Mouse (Mus musculus) CD8-positive naive resting alpha-beta T cell, adult 2 months (primary cell): ENCODE measurements at regions not wholly inside any gene's neighbourhood (a gene's known extent, or its start where the extent isn't known, plus 50 kb on each side); places are given as distances from the start of the nearest gene placed in this dataset.

ENCODE experiments used
- DNase-seq, 2 experiments: peaks; one replicate each; pipeline ENCODE4 v3.0.0; 2022; ENCODE audit warnings: low read depth in 2 of 2, low spot score in 2 of 2

GRCm38 (mm10) chr6:31664495-31664894 is 100.7 kb upstream of the Podxl start:
- peak in 1 of 2 experiments; percentile 5 for DNase-seq

DNA sequence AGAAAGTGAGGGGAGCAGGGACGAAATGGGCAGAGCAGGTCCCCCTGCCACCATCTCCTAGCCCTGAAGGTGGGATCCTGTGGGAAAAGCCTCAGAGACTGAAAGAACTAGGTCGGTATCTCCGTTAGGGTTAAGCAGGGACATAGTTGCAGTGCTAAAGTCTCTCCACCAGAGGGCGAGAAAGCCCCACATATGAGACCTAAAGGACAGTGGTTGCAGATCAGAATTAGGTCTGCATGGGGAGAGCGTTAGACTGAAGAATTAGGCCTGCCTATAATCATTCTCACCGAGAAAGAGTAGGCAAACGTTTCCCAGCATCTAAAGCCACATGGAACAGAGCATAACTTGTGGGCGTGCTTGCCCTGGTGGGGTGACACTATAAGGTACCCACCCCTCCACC is 97.0 kb upstream of the Podxl start:
- DNase-seq: peak in 1 of 2 experiments; percentile 19

DNA sequence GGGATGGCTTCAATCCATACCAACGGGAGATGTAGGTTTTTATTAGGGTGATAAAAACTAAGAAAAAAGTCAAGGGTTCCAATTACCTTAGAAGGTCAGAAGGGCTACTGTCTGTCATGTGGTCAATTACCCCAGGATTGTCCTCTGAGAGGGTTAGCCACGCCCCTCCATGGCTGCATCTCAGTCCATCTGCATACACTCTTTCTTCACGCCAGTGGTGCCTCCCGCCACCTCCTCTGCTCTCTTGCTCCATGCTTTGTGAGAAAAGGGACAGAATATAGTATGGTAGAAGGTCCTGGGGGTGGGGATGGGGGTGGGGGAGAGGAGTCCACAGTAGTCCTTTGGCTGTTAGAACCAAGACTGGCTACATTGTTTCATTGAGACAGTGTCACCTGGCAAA is 96.1 kb upstream of the Podxl start:
- DNase-seq: no peak

DNA sequence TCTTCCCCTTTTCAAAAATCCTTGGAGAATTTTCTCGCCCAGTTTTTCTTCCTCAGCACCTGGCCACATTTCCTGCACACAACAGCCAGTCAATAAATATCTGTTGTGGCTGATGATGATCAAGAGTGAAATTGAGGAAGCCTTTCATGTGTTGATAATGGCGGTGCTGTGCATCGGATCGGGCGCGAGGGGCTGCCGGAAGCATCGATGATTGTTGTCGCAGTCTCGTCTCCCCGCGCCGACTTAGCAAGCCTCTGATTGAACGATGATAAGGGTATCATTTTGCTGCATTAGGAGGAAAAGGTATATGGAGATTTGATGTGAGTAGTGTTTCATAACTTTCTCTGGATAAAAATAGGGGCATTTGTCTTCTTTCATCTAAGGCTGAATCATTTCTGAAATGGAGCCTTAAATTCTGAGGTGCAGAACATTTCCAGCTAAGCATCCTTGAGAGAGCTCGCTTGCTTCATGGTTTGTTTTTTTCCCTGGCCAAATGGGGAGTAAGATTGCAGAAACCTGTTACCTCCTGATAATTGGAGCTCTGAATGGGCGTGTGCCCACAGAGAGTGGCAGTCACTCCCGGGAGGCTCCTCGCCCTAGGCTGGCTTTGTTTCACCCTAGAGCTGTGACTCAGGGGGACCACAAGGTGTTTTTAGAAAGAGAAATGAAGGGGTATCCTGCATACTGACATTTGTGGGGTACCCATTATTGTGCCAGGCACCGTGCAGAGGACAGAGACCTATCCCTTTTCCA is 94.8 kb upstream of the Podxl start:
- DNase-seq: no peak

- no peak for DNase-seq
Observed at GRCm38 (mm10) chr6:31650791-31651476, 87.2 kb upstream of the Podxl start.

- no peak for DNase-seq
Observed at GRCm38 (mm10) chr6:31645261-31645660, 81.5 kb upstream of the Podxl start.

- DNase-seq: no peak
Observed at GRCm38 (mm10) chr6:31644504-31644903, 80.7 kb upstream of the Podxl start.

GRCm38 (mm10) chr6:31642451-31642942 is 78.7 kb upstream of the Podxl start:
- DNase-seq: no peak

GRCm38 (mm10) chr6:31640745-31641144 is 77.0 kb upstream of the Podxl start:
- no peak for DNase-seq

DNA sequence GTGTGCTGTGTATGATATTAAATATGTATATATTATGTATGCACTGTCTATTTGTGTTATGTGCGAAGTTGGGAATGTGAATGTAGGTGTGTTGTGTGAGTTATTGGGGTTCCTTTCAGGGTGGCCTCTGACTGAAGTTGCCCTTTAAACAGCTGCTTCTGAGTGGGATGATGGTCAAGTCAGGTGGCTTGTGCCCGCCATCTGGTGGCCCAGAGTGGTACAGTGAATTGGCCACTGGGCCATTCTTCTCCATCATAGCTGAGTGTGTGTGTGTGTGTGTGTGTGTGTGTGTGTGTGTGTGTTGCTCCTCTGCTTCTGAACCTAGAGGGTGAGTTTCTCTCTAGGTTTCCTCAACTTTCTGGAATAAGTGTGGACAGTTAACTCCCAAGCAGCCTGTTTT is 75.7 kb upstream of the Podxl start:
- DNase-seq: no peak

DNA sequence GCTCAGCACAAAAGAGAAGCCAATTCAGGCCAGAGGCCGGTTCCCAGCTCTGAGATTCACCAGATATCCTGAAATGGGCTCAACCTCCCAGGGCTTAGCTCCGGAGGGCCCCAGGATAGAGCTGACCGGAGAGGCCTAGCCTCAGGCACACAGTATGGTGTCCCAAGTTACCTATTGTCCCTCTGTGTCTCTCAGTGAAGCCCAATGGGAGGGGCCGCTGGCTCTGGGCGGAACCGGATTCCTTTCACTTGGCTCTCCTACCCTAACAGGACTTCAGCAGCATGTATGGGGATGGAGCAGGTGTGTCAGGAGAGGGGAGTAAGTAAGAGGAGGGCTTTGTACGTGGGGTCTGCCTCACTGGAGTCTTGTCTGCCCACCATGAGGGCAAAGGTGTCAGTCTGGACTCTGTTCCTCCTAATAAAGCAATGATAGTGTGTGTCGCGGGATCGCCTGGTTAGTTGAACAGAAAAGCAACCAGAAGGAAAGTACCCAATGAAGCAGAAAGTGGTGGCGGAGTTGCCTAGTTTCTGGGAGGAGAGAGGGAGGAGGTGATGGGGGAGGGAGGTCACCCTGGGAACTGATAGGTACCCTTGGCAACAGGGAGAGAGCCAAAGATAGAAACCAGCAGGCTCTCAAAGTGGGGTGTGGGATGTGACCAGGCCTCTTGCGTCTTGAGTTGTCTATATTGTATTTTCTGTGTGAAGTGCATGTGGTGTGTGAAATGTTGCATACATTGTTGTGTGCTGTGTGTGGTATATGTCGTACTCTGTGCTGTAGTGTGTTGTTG is 74.8 kb upstream of the Podxl start:
- no peak for DNase-seq

DNA sequence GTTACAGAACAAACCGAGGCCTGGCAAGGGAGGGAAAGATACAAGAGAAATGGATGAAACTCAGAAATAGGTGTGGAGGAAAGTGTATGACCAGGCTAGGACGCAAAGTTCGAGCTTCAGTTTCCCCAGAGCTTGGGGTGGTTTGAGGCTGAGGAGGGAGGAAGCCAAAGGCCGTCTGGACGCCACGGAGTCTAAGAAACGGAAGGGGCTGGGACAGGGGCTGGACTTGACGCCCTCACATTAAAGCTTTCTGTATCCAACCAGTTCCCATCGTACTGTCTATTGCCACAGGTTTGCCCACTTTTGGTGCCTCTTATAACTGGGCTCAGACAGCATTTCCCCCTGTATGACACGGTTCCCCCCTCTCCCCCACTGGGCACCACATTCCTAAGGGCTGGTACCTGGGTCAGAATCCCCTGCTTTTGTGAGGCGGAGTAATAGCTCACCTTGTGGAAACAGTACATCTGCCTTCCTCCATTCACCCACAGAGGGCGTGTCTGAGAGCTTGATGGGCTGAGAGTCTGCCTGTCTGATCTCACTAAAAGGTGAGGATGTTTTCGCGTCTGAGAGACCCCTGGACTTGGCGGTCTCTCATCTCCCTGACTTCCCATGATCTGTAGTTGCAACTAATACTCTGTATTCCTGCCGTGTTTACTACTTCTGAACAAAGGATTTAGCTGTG is 73.7 kb upstream of the Podxl start:
- no peak for DNase-seq

- no peak for DNase-seq
Observed at GRCm38 (mm10) chr6:31636954-31637353, 73.2 kb upstream of the Podxl start.

GRCm38 (mm10) chr6:31632485-31632884 is 68.7 kb upstream of the Podxl start:
- DNase-seq: no peak

- no peak for DNase-seq
Observed at GRCm38 (mm10) chr6:31630009-31630408, 66.2 kb upstream of the Podxl start.

DNA sequence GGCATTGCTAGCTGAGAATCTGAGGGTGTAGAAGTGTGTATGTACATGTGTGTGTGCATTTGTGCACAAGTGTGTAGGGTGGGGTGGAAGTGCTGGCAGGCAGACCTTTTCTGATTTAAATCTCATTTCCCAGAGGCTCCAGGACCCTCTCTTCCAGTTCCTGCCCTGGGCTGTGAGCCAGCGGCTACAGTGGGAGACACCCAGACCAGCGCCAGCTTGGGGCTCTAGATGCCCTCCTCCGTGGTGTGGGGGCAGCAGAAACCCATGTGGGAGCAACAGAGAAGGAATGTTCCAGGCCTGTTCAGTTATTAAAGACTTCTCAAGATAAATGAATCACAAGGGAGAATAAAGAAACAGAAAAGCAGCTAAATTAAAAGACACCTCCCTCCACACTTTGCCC is 64.1 kb upstream of the Podxl start:
- no peak for DNase-seq

- DNase-seq: no peak
Observed at GRCm38 (mm10) chr6:31625055-31625454, 61.3 kb upstream of the Podxl start.

DNA sequence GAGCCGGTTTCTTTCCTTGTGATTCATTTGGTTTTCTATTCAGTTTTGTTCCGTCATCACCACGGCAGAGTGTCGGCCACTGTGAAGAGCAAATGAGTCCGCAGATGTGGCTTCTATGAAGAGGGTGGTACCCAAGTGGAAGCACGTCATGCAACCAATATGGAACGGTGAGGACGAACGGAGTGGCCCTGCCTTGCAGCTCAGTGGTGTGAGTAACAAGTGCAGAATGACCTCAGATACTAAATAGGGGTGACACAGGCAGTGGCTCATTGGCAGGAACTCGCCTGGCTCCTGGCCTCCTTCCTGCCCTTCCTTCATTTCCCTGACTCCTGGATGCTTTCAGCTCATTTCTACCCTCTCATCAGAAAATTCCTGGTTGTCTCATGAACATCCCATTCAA is 60.6 kb upstream of the Podxl start:
- no peak for DNase-seq

DNA sequence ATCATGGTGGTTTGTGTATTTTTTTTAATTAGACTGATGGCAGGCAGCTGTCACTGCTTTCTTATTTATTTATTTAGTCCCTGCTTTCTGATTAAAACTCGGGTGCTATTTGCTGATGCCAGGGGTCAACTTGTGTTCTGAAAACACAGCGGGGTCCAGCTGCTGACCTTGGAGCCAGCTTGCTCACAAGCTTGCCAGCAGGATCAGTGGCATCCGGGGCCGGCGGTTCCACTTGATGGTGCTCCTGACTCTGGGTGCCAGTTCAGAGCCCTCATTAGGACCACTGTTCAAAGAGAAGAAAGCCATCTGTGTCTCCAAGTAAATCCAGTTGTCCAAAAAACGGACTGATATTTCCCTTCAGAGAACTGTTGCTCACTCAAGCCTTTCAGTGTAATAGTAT is 57.2 kb upstream of the Podxl start:
- DNase-seq: no peak

DNA sequence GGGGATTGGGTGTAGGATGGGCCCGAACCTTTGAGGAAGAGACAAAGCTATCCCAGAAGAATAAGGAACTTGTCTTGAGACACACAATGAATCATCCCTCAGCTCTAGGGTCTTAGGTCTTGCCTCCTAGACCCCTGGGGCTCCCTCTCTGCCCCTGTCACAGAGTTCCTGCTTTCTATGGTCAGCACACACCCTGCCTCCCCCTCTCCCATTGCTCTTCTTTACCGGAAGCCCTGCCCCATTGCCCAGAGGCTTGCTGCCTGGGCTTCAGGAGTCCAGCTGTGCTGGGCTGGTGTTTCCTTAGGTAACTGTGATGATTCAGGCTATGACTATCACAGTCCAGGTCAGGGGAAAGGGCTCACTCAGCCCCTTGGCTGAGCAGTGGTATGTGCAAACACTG is 55.1 kb upstream of the Podxl start:
- DNase-seq: no peak

- no peak for DNase-seq
Observed at GRCm38 (mm10) chr6:31617341-31617740, 53.6 kb upstream of the Podxl start.
